Mouse (Mus musculus) heart, postnatal 10 days (tissue): Measurements from ENCODE around the gene Rnd1. TPM values are rescaled to one million over a fixed set of nuclear protein-coding genes. Genes with fewer than 3 reads are reported as not detected.

Experiments used
- DNase-seq, 2 experiments: peaks; one replicate each; pipeline ENCODE4 v3.0.0; 2021
- intact Hi-C: fragments of 180-260 bp; cut with DNase I; formaldehyde crosslinking; loops from one replicate; pipeline ENCODE4 v1.15.1; 2025
- total RNA-seq, 2 experiments: library from RNA; stranded (reverse); gene quantifications; 2 replicates each; pipeline ENCODE4 v1.2.3; 2021

Gene Rnd1
- total RNA-seq, 2 experiments from 2014 or later: 0.84 to 1.9 TPM

DNA sequence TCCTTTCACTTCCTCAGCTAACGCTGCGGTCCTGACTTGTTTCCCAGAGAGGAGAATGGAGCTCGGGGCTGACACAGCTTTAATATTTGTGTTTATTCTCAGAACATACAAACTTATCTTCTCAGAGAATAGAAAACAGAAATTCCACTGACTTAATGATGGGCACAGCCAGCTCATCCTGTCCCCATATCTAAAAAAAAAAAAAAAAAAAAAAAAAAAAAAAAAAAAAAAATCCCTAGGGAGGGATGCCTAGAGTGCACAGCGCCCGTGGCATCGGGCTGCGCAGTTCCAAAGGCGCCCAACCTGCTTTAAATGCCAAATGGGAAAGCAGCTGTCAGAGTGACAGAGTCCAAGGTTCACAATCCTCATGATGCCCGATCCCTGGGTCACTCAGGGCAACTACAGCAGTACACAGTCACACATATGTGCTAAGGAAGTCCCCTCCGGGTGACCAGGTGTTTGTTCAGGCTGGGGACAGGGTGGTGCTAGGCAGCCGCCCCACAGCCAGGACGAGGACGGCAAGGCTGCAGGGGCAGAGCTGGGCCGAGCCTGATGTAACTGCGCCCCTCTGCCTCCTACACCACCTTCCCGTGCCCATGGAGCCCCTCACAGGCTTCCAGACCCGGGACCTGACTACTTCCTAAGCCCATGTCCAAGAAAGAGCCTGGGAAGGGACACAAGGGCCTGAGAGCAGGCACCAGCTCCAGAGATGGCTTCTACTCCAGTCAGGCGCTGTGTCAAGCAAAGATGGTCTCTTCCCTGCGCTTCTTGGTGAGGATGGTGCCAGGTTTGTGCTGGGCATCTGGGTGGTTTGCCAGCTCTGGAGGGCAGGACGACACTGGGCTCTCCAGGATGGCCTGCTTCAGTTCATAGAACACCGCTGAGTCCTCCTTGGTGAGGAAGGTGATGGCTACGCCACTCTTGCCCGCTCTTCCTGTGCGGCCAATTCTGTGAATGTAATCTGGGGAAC, 31.9 kb downstream of the Rnd1 start:
- no peak for DNase-seq
- intact Hi-C loops: no loop called here

DNA sequence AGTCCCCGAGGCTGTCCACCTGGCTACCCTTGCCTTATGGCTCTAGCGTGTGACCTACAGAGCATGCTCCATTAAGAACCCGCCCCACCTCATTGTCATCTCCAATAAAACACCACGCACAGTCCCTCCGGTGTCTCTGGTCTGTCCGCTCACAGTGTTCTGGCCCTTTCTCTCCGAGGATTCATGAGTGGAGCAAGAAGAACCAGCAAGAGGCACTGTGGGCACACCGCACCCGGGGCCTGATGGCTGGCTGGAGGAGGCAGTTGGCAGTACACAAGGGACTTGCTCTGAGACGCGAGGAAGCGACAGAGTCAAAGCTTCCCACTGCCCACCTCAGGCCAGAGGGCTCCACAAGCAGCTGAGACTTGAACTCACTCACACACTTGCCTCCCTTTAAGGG, 32.9 kb downstream of the Rnd1 start:
- no peak for DNase-seq
- intact Hi-C loops: no loop called here

DNA sequence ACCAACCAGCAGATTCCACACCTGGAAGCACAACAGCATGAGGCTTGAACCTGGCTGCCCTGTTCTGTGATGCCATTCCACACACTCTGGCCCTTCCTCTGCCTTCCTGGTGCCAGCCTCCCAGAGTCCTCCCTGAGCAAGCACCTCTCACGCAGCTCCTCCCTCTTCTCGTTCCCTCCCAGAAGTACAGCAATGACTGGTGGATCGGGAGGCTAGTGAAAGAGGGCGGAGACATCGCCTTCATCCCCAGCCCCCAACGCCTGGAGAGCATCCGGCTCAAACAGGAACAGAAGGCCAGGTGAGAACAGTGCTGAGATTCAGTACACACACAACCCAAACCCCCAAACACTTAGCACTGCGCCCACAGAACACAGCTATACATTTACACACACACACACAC, 37.1 kb downstream of the Rnd1 start:
- DNase-seq: no peak
- intact Hi-C loops: no loop called here

DNA sequence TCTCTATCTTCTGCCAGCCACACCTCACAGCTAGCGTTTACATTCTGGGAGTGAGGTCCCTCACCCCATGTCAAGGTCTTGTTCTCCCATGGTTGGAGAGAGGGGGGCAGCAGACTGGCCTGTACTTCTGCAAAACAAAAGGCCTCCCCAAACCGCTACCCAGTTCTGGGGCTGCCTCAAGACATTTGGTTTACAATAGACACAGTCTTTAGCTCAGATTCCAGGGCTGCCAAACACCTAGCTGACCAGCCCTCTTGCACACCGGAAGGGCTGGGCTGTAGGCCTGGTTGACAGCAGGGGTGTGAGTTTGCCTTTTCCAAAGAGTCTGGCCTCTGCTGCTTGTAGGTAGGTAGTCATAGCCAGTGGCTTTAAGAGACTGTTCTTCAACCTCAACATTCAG, 40.1 kb downstream of the Rnd1 start:
- DNase-seq: no peak
- intact Hi-C loops: no loop called here

DNA sequence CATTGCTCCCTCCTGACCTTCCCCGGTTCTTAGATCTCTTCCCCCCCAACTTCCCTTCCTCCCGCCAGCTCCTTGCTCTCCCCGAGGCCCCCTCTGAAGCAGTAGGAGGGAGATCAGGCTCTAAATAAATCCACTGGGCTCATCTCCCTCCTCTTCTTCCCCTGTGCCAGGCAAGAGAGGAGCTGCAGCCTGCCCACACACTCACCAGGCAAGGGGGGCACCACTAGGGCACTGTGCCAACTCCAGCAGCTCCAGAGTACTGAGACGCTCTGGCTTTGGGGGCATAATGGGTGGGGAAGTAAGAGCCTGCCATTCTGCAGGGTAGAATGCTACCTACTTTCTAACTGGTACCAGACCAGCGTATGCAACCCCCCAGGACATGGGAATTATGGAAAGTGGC, 40.7 kb downstream of the Rnd1 start:
- DNase-seq: no peak
- intact Hi-C loops: no loop called here

DNA sequence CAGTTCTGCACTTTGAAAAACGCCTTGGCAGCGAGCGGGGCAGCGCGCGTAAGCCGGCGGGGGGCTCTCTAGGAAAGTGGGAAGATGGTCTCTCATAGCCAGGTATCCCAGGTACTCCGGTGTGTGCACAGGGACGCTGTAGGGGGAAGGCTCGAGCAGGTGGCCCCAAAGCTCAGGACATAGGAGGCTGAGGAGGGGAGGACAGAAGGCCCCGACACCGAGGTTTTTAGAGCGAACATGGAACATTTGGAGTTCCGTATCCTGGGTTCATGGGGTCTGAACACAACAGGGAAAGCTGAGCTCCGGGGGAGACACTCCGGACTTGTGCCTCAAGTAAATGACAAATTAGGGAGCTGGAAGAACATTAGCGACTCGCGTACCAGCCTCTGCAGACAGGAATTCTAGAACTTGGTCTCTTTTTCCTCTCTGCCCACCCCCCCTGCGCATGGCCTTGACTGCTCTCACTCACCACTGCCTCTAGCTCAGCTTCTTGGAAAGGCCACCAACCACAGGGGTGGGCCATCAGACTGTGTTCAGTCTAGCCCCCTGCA, 41.9 kb downstream of the Rnd1 start:
- intact Hi-C loops: no loop called here
- DNase-seq: no peak

DNA sequence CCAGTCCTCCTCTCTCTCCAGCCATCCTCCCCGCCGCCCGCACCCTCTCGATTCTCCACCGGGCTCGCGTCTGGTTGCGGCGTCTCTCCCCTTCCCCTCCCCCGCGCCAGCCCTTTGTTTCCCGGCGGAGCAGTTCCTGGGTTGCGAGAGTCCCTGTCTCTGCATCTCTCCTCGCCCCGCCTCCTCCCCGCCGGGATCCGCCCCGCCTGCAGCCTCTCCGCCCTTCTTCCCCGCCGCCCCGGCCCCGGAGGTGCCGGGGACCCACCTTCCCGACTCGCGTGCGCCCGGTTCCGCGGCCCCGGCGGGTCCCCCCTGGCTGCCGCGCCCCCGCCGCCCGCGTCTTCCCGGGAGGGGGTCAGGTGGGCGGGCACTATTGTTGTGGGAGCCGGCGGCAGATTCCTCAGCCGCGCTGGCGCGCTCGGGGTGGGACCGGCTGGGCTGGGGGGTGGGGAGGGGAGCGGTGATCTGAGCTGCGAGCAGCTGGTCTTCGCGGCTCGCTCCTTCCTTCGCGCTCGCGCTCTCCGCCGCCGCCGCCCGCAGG, 42.6 kb downstream of the Rnd1 start:
- DNase-seq: peak; percentile 82 to 85
- intact Hi-C loops: no loop called here

DNA sequence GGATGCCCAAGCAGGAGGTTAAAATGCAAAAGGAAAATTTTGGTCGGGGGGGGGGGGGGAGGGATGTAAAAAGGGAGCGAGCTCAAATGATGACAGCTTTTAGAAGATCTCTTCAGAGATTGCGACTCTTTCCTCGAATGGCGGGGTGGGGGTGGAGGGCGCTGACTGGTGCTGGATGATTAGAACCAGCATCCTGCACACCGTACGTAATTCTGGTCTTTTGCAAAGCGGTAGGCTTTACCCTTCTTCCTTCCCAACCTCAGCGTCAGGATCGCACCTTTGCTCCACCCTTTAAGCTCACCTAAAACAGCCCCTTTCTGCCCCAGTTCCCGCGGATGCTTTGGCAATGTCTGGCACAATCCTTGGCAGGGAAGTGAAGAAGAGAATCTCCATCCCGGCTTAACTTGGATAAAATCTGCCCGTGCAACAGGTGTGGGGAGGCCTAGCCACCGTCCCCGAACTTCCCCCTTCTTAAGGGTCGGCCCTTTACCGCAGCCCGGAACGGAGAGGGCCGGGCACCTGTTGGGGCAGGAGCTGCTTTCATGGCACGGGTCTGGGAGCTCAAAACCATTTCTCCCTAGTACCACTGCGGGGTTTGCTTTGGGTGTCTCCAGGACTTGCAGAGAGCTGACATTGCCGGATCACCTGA, 43.3 kb downstream of the Rnd1 start:
- no peak for DNase-seq
- intact Hi-C loops: no loop called here

DNA sequence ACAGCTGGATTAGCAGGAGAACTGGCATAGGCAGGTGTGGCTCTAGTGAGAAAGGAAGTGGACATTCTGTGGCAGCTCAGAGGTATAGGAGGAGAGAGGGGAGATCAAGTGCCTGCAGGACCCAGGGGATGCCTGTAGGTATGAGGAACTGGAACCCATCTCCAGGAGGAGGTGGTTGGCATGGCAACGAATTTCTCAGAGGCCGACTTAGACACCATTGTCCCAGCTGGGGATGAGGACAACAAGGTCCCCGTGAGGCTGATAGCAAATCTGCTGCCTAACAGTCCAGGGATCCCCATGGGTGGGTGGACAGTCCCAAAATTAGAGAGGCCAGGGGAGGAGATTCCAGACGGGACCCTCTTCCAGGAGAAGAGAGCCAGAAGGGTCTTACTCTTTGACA, 44.3 kb downstream of the Rnd1 start:
- intact Hi-C loops: no loop called here
- no peak for DNase-seq

DNA sequence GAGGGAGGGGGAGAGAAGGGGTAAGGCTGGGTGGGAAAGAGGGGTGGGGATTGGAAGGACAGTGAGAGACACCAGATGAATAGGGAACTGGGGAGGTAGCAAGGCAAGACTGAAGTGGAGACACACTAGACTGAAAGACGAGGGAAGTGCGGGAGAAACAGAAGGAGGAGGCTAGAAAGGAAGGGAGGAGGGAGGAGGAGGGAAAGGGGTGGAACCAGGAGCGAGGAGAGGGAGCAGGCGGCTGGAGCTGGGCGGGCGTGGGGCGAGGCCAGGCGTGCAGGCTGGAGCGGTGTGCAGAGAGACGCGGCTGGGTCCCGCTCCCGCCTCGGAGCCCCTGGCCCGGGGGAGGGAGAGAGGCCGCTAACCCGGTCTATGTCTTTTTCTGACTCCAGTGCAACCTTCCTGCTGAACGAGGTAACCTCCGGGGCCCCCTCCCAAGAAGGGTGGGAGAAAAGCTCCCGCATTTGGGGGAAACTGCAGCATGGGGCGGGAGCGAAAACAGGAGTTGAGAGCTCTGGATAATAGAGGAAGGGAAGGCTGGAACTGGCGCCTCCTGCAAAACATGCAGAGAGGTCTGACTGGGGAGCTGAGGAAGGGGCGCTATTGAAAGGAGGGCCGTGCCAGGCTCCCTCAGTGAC, 45.0 kb downstream of the Rnd1 start:
- intact Hi-C loops: no loop called here
- peak; percentile 73 to 74 for DNase-seq

DNA sequence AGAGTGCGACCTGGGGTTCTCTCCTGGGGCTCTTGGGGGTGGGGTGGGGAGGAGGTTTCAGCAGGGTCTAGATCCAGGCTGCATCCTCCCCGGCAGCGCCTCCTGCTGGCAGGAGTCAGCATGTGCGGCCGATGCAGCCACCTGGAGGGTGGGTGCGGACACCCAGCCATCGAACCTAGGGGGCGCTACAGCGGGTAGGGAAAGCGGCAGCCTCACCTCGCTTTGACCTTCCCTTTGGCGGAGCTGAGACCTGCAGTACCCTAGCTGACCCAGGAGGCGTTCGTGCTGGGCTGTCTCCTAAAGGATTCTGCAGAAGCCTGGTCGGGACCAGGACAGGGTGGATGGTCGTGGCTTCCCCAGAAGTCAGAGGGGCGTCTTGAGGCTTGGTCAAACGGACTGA, 45.8 kb downstream of the Rnd1 start:
- peak; percentile 77 to 93 for DNase-seq

DNA sequence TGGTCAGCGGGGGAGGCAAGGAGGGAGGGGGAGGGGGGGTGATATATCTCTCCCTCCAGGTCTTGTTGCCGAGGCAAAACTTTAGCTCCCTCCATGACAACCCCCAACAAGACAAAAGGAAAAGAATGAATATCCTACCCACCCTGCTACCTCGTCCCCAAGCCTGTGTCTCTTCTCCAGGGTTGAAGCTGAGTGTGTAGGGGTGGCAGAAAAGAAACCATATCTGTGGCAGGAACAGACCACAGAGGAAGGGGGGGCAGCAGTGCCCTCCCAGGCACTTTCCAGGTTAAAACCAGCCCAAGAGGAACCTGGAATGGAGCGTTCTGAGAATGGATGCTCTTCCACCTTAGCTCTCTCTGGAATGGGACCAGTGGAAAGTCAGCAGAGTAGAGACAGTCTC, 46.7 kb downstream of the Rnd1 start, which contains the start of gene Cacnb3:
Gene Cacnb3, plus strand, starts transcription at position 301 of the 400 bp plus-strand sequence.
- intact Hi-C loops: no loop called here
- DNase-seq: no peak

More for the DNA sequence above, 45.8 kb downstream of the Rnd1 start:
- intact Hi-C loops: no loop called here

DNA sequence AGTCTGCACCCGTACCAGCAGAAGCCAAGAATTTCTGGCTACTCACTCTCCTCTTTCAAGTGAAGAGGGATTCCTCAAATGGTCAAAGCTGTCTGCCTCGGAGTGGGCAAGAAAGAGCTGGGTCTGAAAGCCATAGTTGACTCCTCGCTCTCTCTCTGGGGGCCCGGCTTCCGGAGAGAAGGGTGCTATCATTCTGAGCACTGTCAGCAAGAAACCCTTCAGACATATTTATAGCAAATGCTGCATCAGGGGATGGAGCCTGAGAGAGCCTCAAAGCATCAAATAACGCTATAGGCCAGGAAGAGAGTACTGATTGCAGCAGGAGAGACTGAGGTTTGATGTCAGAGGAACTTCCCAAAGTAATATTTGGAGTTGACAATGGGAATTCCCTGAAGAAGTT, 47.8 kb downstream of the Rnd1 start:
- intact Hi-C loops: no loop called here
- DNase-seq: no peak

DNA sequence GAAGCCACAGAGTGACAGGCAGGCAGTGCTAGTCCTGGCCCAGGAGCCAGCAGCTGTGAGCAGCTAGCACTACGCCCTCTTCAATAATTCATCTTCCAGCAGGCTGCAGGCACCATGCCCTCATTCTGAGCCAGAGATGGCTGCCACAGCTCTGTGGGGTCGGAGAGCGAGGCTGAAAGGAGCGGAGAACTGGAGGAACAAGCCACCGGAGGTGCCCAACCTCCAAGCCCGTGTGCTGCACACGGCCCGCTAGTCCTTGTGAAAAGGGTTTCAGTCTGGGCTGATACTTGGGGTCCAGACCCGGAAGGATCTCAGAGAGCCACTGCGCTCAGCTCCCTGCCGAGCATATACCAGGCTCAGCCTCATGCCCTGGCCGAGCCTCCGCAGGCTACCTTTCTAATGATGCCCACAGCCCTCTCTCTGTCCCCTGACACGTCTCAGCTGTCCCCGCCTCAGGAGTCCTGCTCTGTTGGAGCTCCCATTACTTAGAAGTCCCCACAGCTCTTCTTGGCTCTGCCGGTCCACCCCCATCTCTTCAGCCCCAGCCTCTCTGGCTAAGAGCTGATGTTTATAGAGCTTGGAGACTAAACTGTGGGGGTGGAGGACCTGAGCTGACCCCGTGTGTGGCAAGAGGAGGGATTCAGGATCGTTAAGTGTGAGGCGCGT, 48.5 kb downstream of the Rnd1 start:
- intact Hi-C loops: no loop called here
- DNase-seq: peak in 1 of 2 experiments; percentile 43

DNA sequence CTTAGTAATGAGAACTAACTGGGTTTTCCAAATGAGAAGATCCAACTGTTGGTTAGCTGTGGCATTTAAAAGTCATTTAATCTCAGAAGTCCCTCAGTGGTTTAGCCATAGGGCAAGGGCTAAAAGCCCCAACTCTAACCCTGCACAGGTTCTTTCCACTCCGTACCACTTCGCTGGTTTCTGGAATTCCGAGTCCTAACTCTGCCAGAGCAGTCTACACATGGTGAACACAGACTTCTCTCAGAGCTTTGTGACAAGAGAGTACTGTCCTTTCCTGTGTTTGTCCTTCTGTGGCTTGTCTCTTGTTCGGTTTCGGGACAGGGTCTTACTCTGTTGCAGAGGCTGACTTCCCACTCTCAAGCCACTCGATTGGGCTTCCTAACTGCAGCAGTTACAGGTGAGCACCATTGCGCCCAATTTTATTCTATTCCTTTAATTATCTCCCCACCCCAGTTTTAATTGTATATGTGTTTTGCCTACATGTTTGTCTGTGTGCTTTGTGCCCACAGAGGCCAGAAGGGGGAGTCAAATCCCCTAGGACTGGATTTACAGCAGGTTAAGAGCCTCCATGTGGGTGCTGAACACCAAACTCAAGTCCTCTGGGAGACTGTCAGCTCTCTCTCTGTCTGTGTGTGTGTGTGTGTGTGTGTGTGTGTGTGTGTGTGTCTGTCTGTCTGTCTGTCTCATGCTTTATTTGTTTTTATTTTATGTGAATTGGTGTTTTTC, 50.6 kb downstream of the Rnd1 start:
- intact Hi-C loops: no loop called here
- DNase-seq: no peak

DNA sequence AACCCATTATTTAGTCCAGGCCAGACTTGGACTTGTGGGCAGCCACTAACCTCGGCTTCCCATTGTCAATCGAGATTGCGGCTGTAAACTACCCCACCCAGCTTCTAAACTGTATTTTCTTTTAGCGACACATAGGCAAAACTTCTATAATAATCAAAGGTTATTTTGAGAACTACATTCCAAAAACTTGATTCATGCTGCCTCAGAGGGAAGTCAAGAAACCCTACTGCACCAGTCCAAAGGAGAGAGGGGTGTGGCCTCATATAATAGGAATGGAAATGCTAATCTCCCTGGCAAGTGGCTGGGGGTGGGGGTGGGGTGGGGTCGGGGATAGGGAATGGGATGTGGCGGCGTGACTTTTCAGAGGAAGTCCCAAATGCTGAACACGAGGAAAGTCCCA, 51.2 kb downstream of the Rnd1 start:
- DNase-seq: no peak
- intact Hi-C loops: no loop called here

DNA sequence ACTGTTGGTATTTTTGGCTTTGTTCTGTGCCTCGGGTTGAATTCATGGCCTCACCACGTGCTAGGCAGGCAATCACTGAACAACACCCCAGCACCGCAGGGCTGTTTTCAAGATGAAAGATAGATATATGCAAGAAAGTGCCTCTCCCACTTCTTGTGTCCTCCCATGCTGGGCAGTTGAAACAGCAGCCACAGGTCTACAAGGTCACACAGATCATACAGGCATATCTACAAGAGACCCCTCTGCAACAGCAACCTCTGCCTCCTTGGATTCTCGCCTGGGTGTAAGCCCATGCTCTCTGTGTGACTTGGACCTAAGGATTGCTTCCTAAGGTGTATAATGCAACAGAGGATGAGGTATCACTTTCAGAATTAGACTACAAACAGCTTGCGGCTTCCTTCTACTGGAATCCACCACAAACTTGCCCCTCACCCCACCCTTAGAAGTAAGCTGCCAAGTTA, 53.9 kb downstream of the Rnd1 start:
- intact Hi-C loops: no loop called here
- DNase-seq: no peak

DNA sequence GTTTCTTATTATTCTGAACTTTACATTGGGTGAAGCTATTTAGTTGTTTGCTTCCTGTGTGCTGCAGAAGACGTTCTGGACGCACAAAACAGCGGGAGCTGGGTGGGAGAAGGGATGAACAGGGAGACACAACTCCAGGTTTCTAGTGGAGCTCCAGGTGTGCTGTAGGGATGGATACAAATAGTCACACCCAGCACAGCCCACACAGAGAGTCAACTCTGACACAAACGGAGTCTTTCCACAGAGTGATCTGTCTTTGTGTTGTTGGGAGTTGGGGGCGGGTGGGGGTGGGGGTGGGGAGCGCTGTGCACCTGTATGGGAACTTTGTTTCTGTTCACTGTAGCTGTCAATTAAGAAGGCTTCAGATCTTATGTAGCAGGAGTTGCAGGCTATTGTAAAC, 54.5 kb downstream of the Rnd1 start:
- intact Hi-C loops: no loop called here
- DNase-seq: no peak

DNA sequence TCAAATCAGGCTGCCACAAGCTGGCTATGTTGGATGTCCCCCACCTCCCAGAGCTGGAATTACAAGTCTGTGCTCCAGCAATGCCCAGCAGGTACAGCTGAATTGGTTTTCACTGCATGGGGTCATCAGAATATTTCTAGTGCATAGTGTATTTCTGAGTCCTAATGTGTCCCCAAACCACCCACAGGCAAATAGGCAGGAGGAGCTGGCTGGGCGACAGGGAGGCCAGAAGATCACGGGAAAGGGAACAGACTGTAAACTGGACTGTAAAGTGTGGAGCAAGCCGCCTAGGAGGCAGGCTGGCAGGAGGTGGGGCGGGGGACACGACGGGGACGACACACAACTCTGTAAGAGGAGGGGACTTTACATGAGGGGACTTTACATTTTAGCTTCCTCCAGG, 55.1 kb downstream of the Rnd1 start:
- intact Hi-C loops: no loop called here
- no peak for DNase-seq

DNA sequence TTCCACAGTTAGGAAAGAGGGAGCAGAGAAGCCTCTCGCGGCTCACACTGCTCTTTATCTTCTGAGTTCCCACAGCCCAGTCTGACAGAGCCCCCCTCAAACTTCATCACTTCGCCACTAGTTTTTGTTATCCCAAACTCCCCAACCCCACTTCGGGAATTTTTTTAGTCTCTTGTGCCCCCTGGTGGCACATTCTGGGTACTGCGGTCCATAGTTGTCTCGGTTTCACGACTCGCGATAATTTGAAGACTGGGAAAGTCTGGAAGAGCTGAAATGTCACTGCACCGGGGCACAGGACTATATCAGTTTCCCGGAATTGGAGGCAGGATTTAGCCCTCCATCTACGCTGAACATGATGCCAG, 60.1 kb downstream of the Rnd1 start:
- intact Hi-C loops: loop anchor here (1.0 to 2.0 kb wide), 2 partner anchors 37 to 106 kb away; no protein-coding TSS in a partner anchor
- peak; percentile 88 to 94 for DNase-seq
